Mouse (Mus musculus): ENCODE data around the gene 9530077C05Rik.

The 9530077C05Rik gene

GRCm38 (mm10) chr9:22457142-22457835, 46.0 kb downstream of the 9530077C05Rik start:
- peak; percentile 19 for DNase-seq (ENCODE audit: low spot score)

GRCm38 (mm10) chr9:22461946-22462345, 50.6 kb downstream of the 9530077C05Rik start:
- no peak for DNase-seq (ENCODE audit: low spot score)

GRCm38 (mm10) chr9:22466212-22466611, 54.9 kb downstream of the 9530077C05Rik start:
- no peak for DNase-seq (ENCODE audit: low spot score)

GRCm38 (mm10) chr9:22467371-22468169, 56.3 kb downstream of the 9530077C05Rik start:
- peak; percentile 31 for DNase-seq (ENCODE audit: low spot score)

- DNase-seq (ENCODE audit: low spot score), result peak; percentile 56
These were observed 57.0 kb downstream of the 9530077C05Rik start for GRCm38 (mm10) chr9:22468170-22468898.

- DNase-seq (ENCODE audit: low spot score), result no peak
These were observed 57.6 kb downstream of the 9530077C05Rik start for GRCm38 (mm10) chr9:22468899-22469259.

- DNase-seq (ENCODE audit: low spot score), result no peak
These were observed 58.3 kb downstream of the 9530077C05Rik start, which contains the start of gene Rp9 for GRCm38 (mm10) chr9:22469643-22470042. Gene Rp9, minus strand, starts transcription at chr9:22469743.

- DNase-seq (ENCODE audit: low spot score), result peak; percentile 94
These were observed 64.1 kb downstream of the 9530077C05Rik start, which contains the start of gene Bbs9 for GRCm38 (mm10) chr9:22475424-22475868. Gene Bbs9, plus strand, starts transcription at chr9:22475715.

- no peak for DNase-seq (ENCODE audit: low spot score)
These were observed 65.0 kb downstream of the 9530077C05Rik start for GRCm38 (mm10) chr9:22476265-22476664.

- DNase-seq (ENCODE audit: low spot score), result no peak
These were observed 67.6 kb downstream of the 9530077C05Rik start for GRCm38 (mm10) chr9:22478946-22479345.

GRCm38 (mm10) chr9:22483866-22484561, 72.7 kb downstream of the 9530077C05Rik start:
- DNase-seq (ENCODE audit: low spot score), result no peak

GRCm38 (mm10) chr9:22484562-22485308, 73.4 kb downstream of the 9530077C05Rik start:
- peak; percentile 59 for DNase-seq (ENCODE audit: low spot score)

GRCm38 (mm10) chr9:22486211-22486610, 74.9 kb downstream of the 9530077C05Rik start:
- peak; percentile 15 for DNase-seq (ENCODE audit: low spot score)

- no peak for DNase-seq (ENCODE audit: low spot score)
These were observed 77.7 kb downstream of the 9530077C05Rik start for GRCm38 (mm10) chr9:22488963-22489362.
